In genomic region chr7:34389277-34390085, GRCm38 (mm10) we compare ENCODE assay signal across 8 mouse cellular contexts. TPM values are rescaled to one million over a fixed set of nuclear protein-coding genes. Genes with fewer than 3 reads are reported as not detected.
DNase-seq lines count a peak whose midpoint lies in the region; ATAC-seq and TF ChIP-seq lines count a peak whose summit lies in the region.

No protein-coding gene starts in this region.

- H3K36me3 ChIP-seq in ES-Bruce4 (ENCODE audit: control insufficient read depth, insufficient read depth, low read length, poor library complexity, severe bottlenecking), result peaks cover 13% of the 10 kb centered on the region; the same call in 1 of the 2 replicates
- H3K36me3 ChIP-seq in forebrain, embryonic 13.5 days (ENCODE audit: poor library complexity, severe bottlenecking), result no peaks in the 10 kb centered on the region
- H3K36me3 ChIP-seq in liver, embryonic 15.5 days (replicated peaks), result 0 out of 2 replicates have a peak, but pooled peaks cover 7% of the 10 kb centered on the region
- H3K36me3 ChIP-seq in neural tube, embryonic 11.5 days (ENCODE audit: control insufficient read depth, insufficient read depth, low read length), result no peaks in the 10 kb centered on the region
- H3K36me3 ChIP-seq in stomach, embryonic 16.5 days (ENCODE audit: control insufficient read depth, insufficient read depth, low read length), result no peaks in the 10 kb centered on the region

- no peaks in the 10 kb centered on the region for H3K9me3 ChIP-seq in ES-Bruce4 (replicated peaks; ENCODE audit: control insufficient read depth, insufficient read depth, low read length, poor library complexity, severe bottlenecking)
- H3K9me3 ChIP-seq in forebrain, embryonic 13.5 days (replicated peaks), result no peaks in the 10 kb centered on the region
- no peaks in the 10 kb centered on the region for H3K9me3 ChIP-seq in liver, embryonic 15.5 days (replicated peaks)
- no peaks in the 10 kb centered on the region for H3K9me3 ChIP-seq in neural tube, embryonic 11.5 days (ENCODE audit: control insufficient read depth, low read length)
- H3K9me3 ChIP-seq in stomach, embryonic 16.5 days (replicated peaks; ENCODE audit: control insufficient read depth, low read length), result no peaks in the 10 kb centered on the region

- peak overlapping the region; percentile 88 for H3K27ac ChIP-seq in ES-Bruce4 (ENCODE audit: insufficient read depth, low read length)
- peak overlapping the region; percentile 98 for H3K27ac ChIP-seq in forebrain, embryonic 13.5 days
- peak overlapping the region; percentile 98 for H3K27ac ChIP-seq in liver, embryonic 15.5 days (replicated peaks)
- H3K27ac ChIP-seq in neural tube, embryonic 11.5 days (ENCODE audit: low read depth, low read length), result peak overlapping the region; percentile 97
- H3K27ac ChIP-seq in stomach, embryonic 16.5 days (ENCODE audit: low read length), result peak overlapping the region; percentile 99

- no peak for TF ChIP-seq CTCF in ES-Bruce4 (IDR thresholded peaks at IDR 0.05; ENCODE audit: low read depth, low read length)

- peak overlapping the region; percentile 94 for H3K9ac ChIP-seq in ES-Bruce4 (ENCODE audit: low read depth, poor library complexity, severe bottlenecking)
- peak overlapping the region; percentile 99 for H3K9ac ChIP-seq in forebrain, embryonic 13.5 days
- peak overlapping the region; percentile 98 for H3K9ac ChIP-seq in liver, embryonic 15.5 days
- peak overlapping the region; percentile 99 for H3K9ac ChIP-seq in neural tube, embryonic 11.5 days (ENCODE audit: low read length)
- H3K9ac ChIP-seq in stomach, embryonic 16.5 days (ENCODE audit: low read length), result peak overlapping the region; percentile 100

- WGBS in forebrain, embryonic 13.5 days, result under 1% methylated on average over 75 of the region's 100 CpGs
- WGBS in liver, embryonic 15.5 days (ENCODE audit: insufficient replicate concordance), result under 1% methylated on average over 96 of the region's 100 CpGs
- WGBS in neural tube, embryonic 11.5 days, result under 1% methylated on average over 70 of the region's 100 CpGs
- under 1% methylated on average over 99 of the region's 100 CpGs for WGBS in stomach, embryonic 16.5 days

- no peaks in the 10 kb centered on the region for H3K4me1 ChIP-seq in ES-Bruce4 (ENCODE audit: control insufficient read depth, insufficient read depth, low read length)
- H3K4me1 ChIP-seq in forebrain, embryonic 13.5 days, result peaks cover 39% of the 10 kb centered on the region
- peaks cover 34% of the 10 kb centered on the region for H3K4me1 ChIP-seq in liver, embryonic 15.5 days (replicated peaks)
- peaks cover 18% of the 10 kb centered on the region for H3K4me1 ChIP-seq in neural tube, embryonic 11.5 days (ENCODE audit: control insufficient read depth, insufficient read depth, low read length)
- H3K4me1 ChIP-seq in stomach, embryonic 16.5 days (ENCODE audit: control insufficient read depth, insufficient read depth, low read length), result peaks cover 27% of the 10 kb centered on the region

- no peaks in the 10 kb centered on the region for H3K27me3 ChIP-seq in ES-Bruce4 (ENCODE audit: control insufficient read depth, insufficient read depth, low read length, poor library complexity, severe bottlenecking)
- no peaks in the 10 kb centered on the region for H3K27me3 ChIP-seq in forebrain, embryonic 13.5 days
- no peaks in the 10 kb centered on the region for H3K27me3 ChIP-seq in liver, embryonic 15.5 days
- H3K27me3 ChIP-seq in neural tube, embryonic 11.5 days (ENCODE audit: control insufficient read depth, insufficient read depth, low read length), result no peaks in the 10 kb centered on the region
- H3K27me3 ChIP-seq in stomach, embryonic 16.5 days (ENCODE audit: control insufficient read depth, insufficient read depth, low read length), result no peaks in the 10 kb centered on the region

- H3K4me2 ChIP-seq in forebrain, embryonic 13.5 days, result peak overlapping the region; percentile 75
- peak overlapping the region; percentile 78 for H3K4me2 ChIP-seq in liver, embryonic 15.5 days
- peak overlapping the region; percentile 84 for H3K4me2 ChIP-seq in neural tube, embryonic 11.5 days (ENCODE audit: low read depth)
- H3K4me2 ChIP-seq in stomach, embryonic 16.5 days (ENCODE audit: low read depth, low read length), result peak overlapping the region; percentile 84

- peak; percentile 87 for ATAC-seq in cerebellum, adult (ENCODE audit: insufficient number of reproducible peaks, low FRiP score, low TSS enrichment)
- ATAC-seq in forebrain, embryonic 13.5 days, result peak; percentile 95
- ATAC-seq in liver, embryonic 15.5 days (ENCODE audit: insufficient read depth), result peak; percentile 91
- ATAC-seq in neural tube, embryonic 11.5 days (ENCODE audit: insufficient read depth, low FRiP score, low TSS enrichment), result peak; percentile 92
- peak; percentile 96 for ATAC-seq in stomach, embryonic 16.5 days (ENCODE audit: insufficient read depth, low FRiP score)

- DNase-seq in heart, postnatal 10 days, result peak; percentile 95 to 96
- peak; percentile 94 to 98 for DNase-seq in kidney, postnatal 4 days
- DNase-seq in neural tube, embryonic 11.5 days (ENCODE audit: low spot score), result peak; percentile 95

- peak overlapping the region; percentile 93 for H3K4me3 ChIP-seq in ES-Bruce4 (ENCODE audit: low read depth, low read length)
- H3K4me3 ChIP-seq in forebrain, embryonic 13.5 days, result peak overlapping the region; percentile 93
- H3K4me3 ChIP-seq in liver, embryonic 15.5 days (replicated peaks), result peak overlapping the region; percentile 84
- H3K4me3 ChIP-seq in neural tube, embryonic 11.5 days (ENCODE audit: low read depth, low read length), result peak overlapping the region; percentile 97
- peak overlapping the region; percentile 95 for H3K4me3 ChIP-seq in stomach, embryonic 16.5 days (replicated peaks; ENCODE audit: low read length)

- intact Hi-C loops in heart, postnatal 10 days (cut with DNase I), result no loop called here

- peak; percentile 98 for TF ChIP-seq POLR2A in ES-Bruce4 (IDR thresholded peaks at IDR 0.05; ENCODE audit: insufficient read depth, low read length)

- no peak for TF ChIP-seq EP300 in ES-Bruce4 (IDR thresholded peaks at IDR 0.05; ENCODE audit: insufficient read depth, low read depth, low read length)

RNA-seq across cellular contexts. Expression of gene Lsm14a, which starts 3.6 kb away (rescaled TPM):
- 167 and 172 TPM in 2 replicates for polyA plus RNA-seq in ES-Bruce4 (2011; ENCODE audit: insufficient read depth, insufficient read length, low read depth, missing spikeins)
- polyA plus RNA-seq in forebrain, embryonic 13.5 days (2015; fragmentation: Nextera tagmentation; extraction: Ambion mirVana), result 95.1 and 96.0 TPM in 2 replicates
- 100 to 1,000 TPM in 1 of 2 experiments, 10 to 100 TPM in 1; 87.6 to 102 TPM for total RNA-seq in heart, postnatal 10 days (2021)
- 41.3 and 41.6 TPM in 2 replicates for polyA plus RNA-seq in liver, embryonic 15.5 days (2015; fragmentation: Nextera tagmentation; extraction: Ambion mirVana)
- polyA plus RNA-seq in neural tube, embryonic 11.5 days (2014; fragmentation: Nextera tagmentation; extraction: Ambion mirVana), result 63.9 and 67.2 TPM in 2 replicates
- 69.1 and 76.1 TPM in 2 replicates for polyA plus RNA-seq in stomach, embryonic 16.5 days (2015; fragmentation: Nextera tagmentation; extraction: Ambion mirVana)

Comparison
In these comparisons a context has a peak if more than half of its experiments do, and no peak if none do; other contexts are left out.
1. Peak in every context shown above with its lines: DNase-seq, ATAC-seq, H3K4me3 ChIP-seq and H3K27ac ChIP-seq.